Mouse (Mus musculus) testis, adult 2 months (tissue): ENCODE data around the gene Olfr782.
"Not testable (repeated sequence)": the region's sequence is repeated elsewhere in the genome, so short reads cannot be mapped to it uniquely, and the experiment has no call there.

Experiments used
- CTCF ChIP-seq: fragments of 200-500 bp; IDR thresholded peaks from 2 replicates; pipeline ENCODE4 v1.5.1; 2012; ENCODE audit warnings: low read depth, mild to moderate bottlenecking, inconsistent platforms, low read length, moderate library complexity; ENCODE audit not compliant: control insufficient read depth, insufficient read depth, insufficient replicate concordance
- POLR2A ChIP-seq: fragments of 200-500 bp; IDR thresholded peaks from 2 replicates; pipeline ENCODE4 v1.6.1; 2012; ENCODE audit warnings: low read depth, mild to moderate bottlenecking, inconsistent platforms, low read length, moderate library complexity; ENCODE audit not compliant: control insufficient read depth

- not testable (repeated sequence) for TF ChIP-seq CTCF, POLR2A
Measured at GRCm38 (mm10) chr10:129352475-129352874, 3.8 kb downstream of the Olfr782 start.
